Comparison of ENCODE assay signal across 17 mouse cellular contexts in the genomic region with DNA sequence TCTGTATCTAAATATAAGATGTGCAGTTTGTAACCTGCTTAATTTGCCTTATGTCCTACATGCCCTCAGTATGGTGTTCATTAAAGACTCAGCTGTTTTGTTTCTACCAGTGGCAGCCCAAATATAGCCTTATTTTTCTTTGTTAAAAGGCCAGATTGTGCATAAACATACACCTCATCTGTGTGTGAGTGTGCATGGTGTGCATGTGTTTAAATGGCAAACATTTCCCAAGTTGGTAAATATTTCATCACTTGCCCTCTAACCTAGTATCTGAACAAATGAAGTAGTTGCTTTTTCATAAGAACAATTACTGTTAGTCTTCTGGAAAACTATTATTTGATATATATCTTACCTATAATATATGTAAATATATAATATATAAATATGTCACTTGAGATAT.
"Had no signal": no experiment of that assay in that cellular context is flagged by ENCODE, and none has a peak within 500 bp of the region (broad histone marks: within the 10 kb centered on the region; RNA-seq: fewer than 3 reads in every experiment).

No protein-coding gene starts in this region.

- H3K4me1 ChIP-seq: lung, embryonic 15.5 days; midbrain, embryonic 12.5 days; neural tube, embryonic 12.5 days; stomach, embryonic 15.5 days had no signal

- H3K4me3 ChIP-seq: lung, embryonic 15.5 days; megakaryocyte, embryonic 14.5 days; midbrain, embryonic 12.5 days; neural tube, embryonic 12.5 days; stomach, embryonic 15.5 days had no signal

- H3K27me3 ChIP-seq: lung, embryonic 15.5 days; megakaryocyte, embryonic 14.5 days; midbrain, embryonic 12.5 days; neural tube, embryonic 12.5 days; stomach, embryonic 15.5 days had no signal

- ATAC-seq: lung, postnatal 0 days had no signal

- DNase-seq: lung, adult 2 months; lung, postnatal 14 days; lung, postnatal 36 days; midbrain, embryonic 14.5 days; right cerebral cortex, postnatal 14 days; thymus, adult 2 months; thymus, postnatal 25 days; thymus, postnatal 4 days had no signal

- H3K4me2 ChIP-seq: lung, embryonic 15.5 days; midbrain, embryonic 12.5 days; neural tube, embryonic 12.5 days; stomach, embryonic 15.5 days had no signal

- H3K36me3 ChIP-seq: lung, embryonic 15.5 days; midbrain, embryonic 12.5 days; neural tube, embryonic 12.5 days; stomach, embryonic 15.5 days had no signal

- H3K27ac ChIP-seq: liver, embryonic 14.5 days; lung, embryonic 15.5 days; macrophage; midbrain, embryonic 12.5 days; neural tube, embryonic 12.5 days; stomach, embryonic 15.5 days; stomach, postnatal 0 days had no signal

- H3K9ac ChIP-seq: liver, embryonic 14.5 days; lung, embryonic 15.5 days; midbrain, embryonic 12.5 days; neural tube, embryonic 12.5 days; stomach, embryonic 15.5 days had no signal

- H3K9me3 ChIP-seq: lung, embryonic 15.5 days; megakaryocyte, embryonic 14.5 days; midbrain, embryonic 12.5 days; neural tube, embryonic 12.5 days; stomach, embryonic 15.5 days had no signal
